Mouse (Mus musculus) CD4-positive, CD25-positive, alpha-beta regulatory T cell, adult 2 months (primary cell): Measurements from ENCODE around the gene Omp.

ENCODE experiments used
- DNase-seq: peaks from one replicate; pipeline ENCODE4 v3.0.0-alpha.2; 2012; ENCODE audit warnings: low read depth, low spot score

Gene Omp

GRCm38 (mm10) chr7:98171141-98172073 is 26.1 kb upstream of the Omp start:
- DNase-seq, result no peak

- peak; percentile 52 for DNase-seq
These were observed 19.8 kb upstream of the Omp start for GRCm38 (mm10) chr7:98164999-98165528.

- DNase-seq, result no peak
These were observed 19.2 kb upstream of the Omp start for GRCm38 (mm10) chr7:98164382-98164998.

GRCm38 (mm10) chr7:98163700-98164099 is 18.4 kb upstream of the Omp start:
- no peak for DNase-seq

- no peak for DNase-seq
These were observed 16.9 kb upstream of the Omp start for GRCm38 (mm10) chr7:98162239-98162638.

- DNase-seq, result no peak
These were observed 14.9 kb upstream of the Omp start for GRCm38 (mm10) chr7:98160041-98160740.

- DNase-seq, result no peak
These were observed 13.2 kb upstream of the Omp start for GRCm38 (mm10) chr7:98158481-98158880.

- no peak for DNase-seq
These were observed 12.5 kb upstream of the Omp start for GRCm38 (mm10) chr7:98157636-98158332.

GRCm38 (mm10) chr7:98156280-98156665 is 11.0 kb upstream of the Omp start:
- DNase-seq, result no peak

GRCm38 (mm10) chr7:98155546-98156279 is 10.4 kb upstream of the Omp start:
- peak; percentile 73 for DNase-seq

GRCm38 (mm10) chr7:98153892-98154291 is 8.6 kb upstream of the Omp start:
- no peak for DNase-seq

- DNase-seq, result no peak
These were observed 8.0 kb upstream of the Omp start for GRCm38 (mm10) chr7:98153345-98153744.

GRCm38 (mm10) chr7:98152400-98152799 is 7.1 kb upstream of the Omp start:
- DNase-seq, result no peak

- no peak for DNase-seq
These were observed 5.2 kb upstream of the Omp start for GRCm38 (mm10) chr7:98150525-98150924.

GRCm38 (mm10) chr7:98149802-98150201 is 4.5 kb upstream of the Omp start:
- DNase-seq, result no peak

GRCm38 (mm10) chr7:98148721-98149407 is 3.6 kb upstream of the Omp start:
- no peak for DNase-seq

- no peak for DNase-seq
These were observed 2.5 kb upstream of the Omp start for GRCm38 (mm10) chr7:98147766-98148165.

GRCm38 (mm10) chr7:98146447-98146845 is 1.1 kb upstream of the Omp start:
- no peak for DNase-seq

- DNase-seq, result no peak
These were observed 642 bp upstream of the Omp start for GRCm38 (mm10) chr7:98145842-98146446.

GRCm38 (mm10) chr7:98142648-98143047 is 2.7 kb downstream of the Omp start:
- DNase-seq, result no peak
